Mouse (Mus musculus): ENCODE measurements at regions not wholly inside any gene's neighbourhood (a gene's known extent, or its start where the extent isn't known, plus 50 kb on each side); places are given as distances from the start of the nearest gene placed in this dataset.

- Histone ChIP-seq H3K27ac (ENCODE audit: low read depth) (no peak overlapping the region), H3K36me3 (replicated peaks; ENCODE audit: control insufficient read depth, insufficient read depth, low read length) (no peaks in the 10 kb centered on the region), H3K4me3 (ENCODE audit: low read depth, low read length) (no peak overlapping the region), H3K9ac (replicated peaks; ENCODE audit: low read depth, low read length) (no peak overlapping the region), H3K27me3 (ENCODE audit: control insufficient read depth, insufficient read depth, low read length) (no peaks in the 10 kb centered on the region), H3K4me2 (ENCODE audit: low read depth, low read length) (no peak overlapping the region), H3K9me3 (replicated peaks; ENCODE audit: control insufficient read depth, low read length) (no peaks in the 10 kb centered on the region), H3K4me1 (ENCODE audit: control insufficient read depth, insufficient read depth) (no peaks in the 10 kb centered on the region)
- DNase-seq (ENCODE audit: low spot score): no peak
- no peak for ATAC-seq (ENCODE audit: insufficient read depth, low read depth)
- WGBS: 73% methylated on average over 4 of the region's 4 CpGs
- TF ChIP-seq CTCF (IDR thresholded peaks at IDR 0.05; ENCODE audit: low read depth) (no peak), EP300 (IDR thresholded peaks at IDR 0.05; ENCODE audit: low read depth) (no peak)
These were observed 568.1 kb downstream of the Car8 start for GRCm38 (mm10) chr4:7670795-7671105.

DNA sequence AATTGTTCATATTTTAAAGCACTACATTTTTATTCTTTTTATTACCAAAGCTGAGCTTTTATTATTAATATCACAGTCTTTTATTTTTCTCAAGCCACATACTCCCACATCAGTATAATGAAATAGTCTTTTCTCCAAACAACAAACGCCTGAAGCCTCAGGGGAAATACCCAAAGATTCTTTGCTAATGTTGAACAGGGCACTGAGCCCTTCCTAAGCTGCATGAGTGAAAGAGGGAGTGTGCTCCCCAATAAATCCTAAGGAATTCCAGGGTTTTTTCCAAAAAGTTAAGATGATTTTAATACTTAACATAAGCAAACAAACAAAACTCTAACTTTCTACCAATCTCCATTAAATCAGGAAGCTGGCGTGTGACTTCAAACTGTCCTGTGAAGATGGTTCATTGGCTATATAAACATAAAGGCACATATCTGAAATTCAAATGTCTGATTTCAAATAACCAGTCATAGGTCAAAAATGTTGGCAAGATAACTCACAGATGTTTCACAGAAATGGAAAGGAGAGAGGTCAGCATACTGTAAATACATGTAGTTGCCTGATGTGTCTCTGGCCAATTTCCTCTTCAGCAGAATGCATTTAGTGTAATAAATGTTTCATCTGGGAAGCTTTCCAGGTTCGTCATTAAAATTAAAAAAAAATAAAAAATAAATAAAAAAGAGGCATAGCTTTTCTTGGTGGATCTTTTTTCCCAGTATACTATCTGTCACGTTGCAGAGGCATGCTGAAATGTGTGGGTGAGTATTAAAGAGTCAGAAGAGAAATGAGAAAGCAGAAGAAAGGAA lies 568.6 kb downstream of the Car8 start:
- 54% methylated on average over 4 of the region's 4 CpGs for WGBS
- no peak for ATAC-seq (ENCODE audit: insufficient read depth, low read depth)

GRCm38 (mm10) chr4:7666935-7667594 lies 571.8 kb downstream of the Car8 start:
- no peaks in the 10 kb centered on the region for H3K4me1 ChIP-seq (ENCODE audit: control insufficient read depth, insufficient read depth)
- H3K27me3 ChIP-seq (ENCODE audit: control insufficient read depth, insufficient read depth, low read length): no peaks in the 10 kb centered on the region
- ATAC-seq (ENCODE audit: insufficient read depth, low read depth) (no peak), DNase-seq (ENCODE audit: low spot score) (no peak)
- H3K36me3 ChIP-seq (replicated peaks; ENCODE audit: control insufficient read depth, insufficient read depth, low read length): no peaks in the 10 kb centered on the region
- peak overlapping the region; percentile 34; the same call in 1 of the 2 replicates for H3K4me2 ChIP-seq (ENCODE audit: low read depth, low read length)
- no peak overlapping the region for H3K9ac ChIP-seq (replicated peaks; ENCODE audit: low read depth, low read length)
- no peaks in the 10 kb centered on the region for H3K9me3 ChIP-seq (replicated peaks; ENCODE audit: control insufficient read depth, low read length)
- 39% methylated on average over 7 of the region's 7 CpGs for WGBS
- no peak for TF ChIP-seq EP300 (IDR thresholded peaks at IDR 0.05; ENCODE audit: low read depth)
- no peak for TF ChIP-seq CTCF (IDR thresholded peaks at IDR 0.05; ENCODE audit: low read depth)
- H3K4me3 ChIP-seq (ENCODE audit: low read depth, low read length): no peak overlapping the region
- H3K27ac ChIP-seq (ENCODE audit: low read depth): no peak overlapping the region

More for the DNA sequence above, 568.6 kb downstream of the Car8 start:
- H3K9me3 ChIP-seq (replicated peaks; ENCODE audit: control insufficient read depth, low read length): no peaks in the 10 kb centered on the region
- no peak overlapping the region for H3K9ac ChIP-seq (replicated peaks; ENCODE audit: low read depth, low read length)
- H3K36me3 ChIP-seq (replicated peaks; ENCODE audit: control insufficient read depth, insufficient read depth, low read length): no peaks in the 10 kb centered on the region
- no peak overlapping the region for H3K4me3 ChIP-seq (ENCODE audit: low read depth, low read length)
- H3K4me1 ChIP-seq (ENCODE audit: control insufficient read depth, insufficient read depth): no peaks in the 10 kb centered on the region
- TF ChIP-seq EP300 (IDR thresholded peaks at IDR 0.05; ENCODE audit: low read depth) (no peak), CTCF (IDR thresholded peaks at IDR 0.05; ENCODE audit: low read depth) (no peak)
- H3K4me2 ChIP-seq (ENCODE audit: low read depth, low read length): no peak overlapping the region
- no peak for DNase-seq (ENCODE audit: low spot score)
- H3K27ac ChIP-seq (ENCODE audit: low read depth): no peak overlapping the region
- H3K27me3 ChIP-seq (ENCODE audit: control insufficient read depth, insufficient read depth, low read length): no peaks in the 10 kb centered on the region

DNA sequence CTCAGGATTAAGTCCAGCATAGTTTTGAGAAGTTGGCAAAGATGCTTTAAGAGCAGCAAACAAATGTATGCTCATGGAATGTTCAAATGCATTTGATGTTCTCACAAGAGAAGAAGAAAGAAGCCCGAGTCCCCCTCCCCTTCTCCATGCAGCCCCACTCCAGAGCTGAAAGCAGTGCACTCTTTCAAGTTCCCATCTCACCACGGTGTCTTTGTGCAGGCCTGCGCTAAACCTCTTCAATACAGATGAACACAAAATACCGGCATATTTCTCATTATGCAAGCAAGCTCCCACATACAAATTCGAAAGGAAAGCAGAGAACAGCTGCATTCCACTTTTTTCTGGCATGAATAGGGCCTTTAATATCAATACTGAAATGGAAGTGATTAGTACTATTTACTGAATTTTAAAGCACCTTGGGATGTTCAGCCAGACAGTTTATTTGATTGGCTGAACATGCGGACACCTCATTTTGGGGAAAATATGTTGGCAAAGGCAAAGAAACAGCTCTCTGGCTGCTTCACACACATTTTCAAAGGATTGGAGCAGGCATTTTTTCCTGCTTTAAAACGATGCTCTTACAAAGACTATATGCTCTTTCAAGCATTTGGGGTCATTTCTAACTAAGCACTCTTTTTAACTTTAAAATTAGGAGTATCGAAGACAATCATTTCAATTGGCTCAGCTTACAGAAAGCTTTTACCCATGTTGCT lies 595.8 kb downstream of the Car8 start:
- Histone ChIP-seq H3K4me3 (ENCODE audit: low read depth, low read length) (no peak overlapping the region), H3K36me3 (replicated peaks; ENCODE audit: control insufficient read depth, insufficient read depth, low read length) (no peaks in the 10 kb centered on the region), H3K4me1 (ENCODE audit: control insufficient read depth, insufficient read depth) (no peaks in the 10 kb centered on the region), H3K27me3 (ENCODE audit: control insufficient read depth, insufficient read depth, low read length) (no peaks in the 10 kb centered on the region), H3K4me2 (ENCODE audit: low read depth, low read length) (no peak overlapping the region), H3K27ac (ENCODE audit: low read depth) (no peak overlapping the region), H3K9me3 (replicated peaks; ENCODE audit: control insufficient read depth, low read length) (no peaks in the 10 kb centered on the region), H3K9ac (replicated peaks; ENCODE audit: low read depth, low read length) (no peak overlapping the region)
- WGBS: 71% methylated on average over 8 of the region's 8 CpGs
- ATAC-seq (ENCODE audit: insufficient read depth, low read depth) (no peak), DNase-seq (ENCODE audit: low spot score) (no peak)
- no peak for TF ChIP-seq EP300 (IDR thresholded peaks at IDR 0.05; ENCODE audit: low read depth)

- ATAC-seq (ENCODE audit: insufficient read depth, low read depth): no peak
- H3K36me3 ChIP-seq (replicated peaks; ENCODE audit: control insufficient read depth, insufficient read depth, low read length): no peaks in the 10 kb centered on the region
- no peak overlapping the region for H3K9ac ChIP-seq (replicated peaks; ENCODE audit: low read depth, low read length)
- no peak for DNase-seq (ENCODE audit: low spot score)
- H3K4me2 ChIP-seq (ENCODE audit: low read depth, low read length): no peak overlapping the region
- 69% methylated on average over 4 of the region's 4 CpGs for WGBS
- H3K4me3 ChIP-seq (ENCODE audit: low read depth, low read length): no peak overlapping the region
- no peaks in the 10 kb centered on the region for H3K27me3 ChIP-seq (ENCODE audit: control insufficient read depth, insufficient read depth, low read length)
- TF ChIP-seq EP300 (IDR thresholded peaks at IDR 0.05; ENCODE audit: low read depth) (no peak), CTCF (IDR thresholded peaks at IDR 0.05; ENCODE audit: low read depth) (no peak)
- H3K4me1 ChIP-seq (ENCODE audit: control insufficient read depth, insufficient read depth): no peaks in the 10 kb centered on the region
- H3K27ac ChIP-seq (ENCODE audit: low read depth): no peak overlapping the region
- H3K9me3 ChIP-seq (replicated peaks; ENCODE audit: control insufficient read depth, low read length): no peaks in the 10 kb centered on the region
These were observed 641.0 kb downstream of the Car8 start for GRCm38 (mm10) chr4:7597671-7598390.

All from heart, postnatal 0 days (tissue).